Mouse (Mus musculus): ENCODE results near the gene Unc13a. TPM values are rescaled to one million over a fixed set of nuclear protein-coding genes. Genes with fewer than 3 reads are reported as not detected.

Gene Unc13a
- 0.46 and 0.64 TPM in 2 replicates for polyA plus RNA-seq (2014; fragmentation: Nextera tagmentation; extraction: Ambion mirVana)

DNA sequence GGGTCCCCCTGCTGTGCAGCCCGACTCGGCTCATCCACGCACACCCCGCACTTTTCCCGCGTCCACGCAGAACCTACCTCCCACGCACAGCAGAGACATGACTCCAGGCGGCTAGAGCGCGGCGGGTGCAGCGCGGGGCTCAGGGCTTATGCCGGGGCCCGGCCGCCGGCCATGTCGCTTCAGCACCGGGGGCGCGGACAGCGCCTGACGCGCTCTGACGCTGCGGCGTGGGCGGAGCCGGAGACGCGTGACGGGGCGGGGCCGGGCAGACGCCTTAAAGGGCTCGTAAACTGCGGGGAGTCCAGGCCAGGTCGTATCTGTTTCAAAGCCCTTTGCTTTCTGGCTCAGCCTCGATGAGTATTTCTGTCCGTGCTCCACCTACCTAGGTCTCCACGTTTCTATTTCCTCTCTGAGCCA, at the start of gene Unc13a:
Gene Unc13a (minus strand): TSS at position 209 of the 417 bp plus-strand sequence.
- Histone ChIP-seq H3K27me3 (ENCODE audit: insufficient read depth, low read length) (0 out of 2 replicates have a peak, but pooled peaks cover 16% of the 10 kb centered on the region), H3K27ac (ENCODE audit: low read depth) (no peak within 1 kb of the TSS), H3K4me3 (ENCODE audit: low read depth, low read length) (peak within 1 kb of the TSS; percentile 38), H3K36me3 (ENCODE audit: insufficient read depth) (no peaks in the 10 kb centered on the region), H3K4me2 (peak within 1 kb of the TSS; percentile 91), H3K9ac (peak within 1 kb of the TSS; percentile 7; the same call in 1 of the 2 replicates), H3K9me3 (ENCODE audit: low read depth, low read length) (no peaks in the 10 kb centered on the region), H3K4me1 (ENCODE audit: insufficient read depth) (peaks cover 3% of the 10 kb centered on the region; the same call in 1 of the 2 replicates)
- peak; percentile 75 for ATAC-seq (ENCODE audit: insufficient read depth)
- WGBS = under 1% methylated on average over 42 of the region's 42 CpGs
- DNase-seq = peak; percentile 95
- no peak for TF ChIP-seq CTCF (IDR thresholded peaks at IDR 0.05; ENCODE audit: low read depth)

DNA sequence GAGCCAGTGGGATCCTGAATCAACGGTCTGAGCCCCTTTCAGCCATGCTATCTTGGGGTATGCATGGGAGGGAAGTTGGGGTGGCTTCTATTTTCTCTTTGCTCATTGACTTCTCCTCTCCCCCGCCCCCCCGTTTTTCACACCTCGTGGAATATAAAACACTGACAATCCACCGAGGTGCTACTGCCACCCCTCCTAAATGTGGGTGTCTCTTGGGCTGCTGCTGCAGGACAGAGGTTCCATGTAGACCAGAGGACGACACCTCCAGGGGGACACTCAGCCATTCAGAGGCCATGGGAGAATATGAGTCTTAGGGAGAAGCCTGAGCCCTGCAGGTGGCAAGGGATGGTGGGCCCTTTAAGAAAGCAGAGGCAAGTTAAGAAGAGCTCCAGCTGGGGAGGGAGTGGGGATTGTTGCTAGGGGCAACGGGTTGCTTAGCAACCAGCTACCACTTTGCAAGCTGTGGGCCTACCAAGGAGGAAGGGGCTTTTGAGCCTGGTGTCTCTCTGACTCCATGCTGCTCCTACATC, 48.4 kb upstream of the Unc13a start:
- H3K9me3 ChIP-seq (ENCODE audit: low read depth, low read length) = no peaks in the 10 kb centered on the region
- H3K36me3 ChIP-seq (ENCODE audit: insufficient read depth) = no peaks in the 10 kb centered on the region
- no peak overlapping the region for H3K4me2 ChIP-seq
- no peak overlapping the region for H3K9ac ChIP-seq
- 39% methylated on average over 7 of the region's 7 CpGs for WGBS
- H3K27ac ChIP-seq (ENCODE audit: low read depth) = no peak overlapping the region
- DNase-seq = peak; percentile 50
- H3K27me3 ChIP-seq (ENCODE audit: insufficient read depth, low read length) = peaks cover 8% of the 10 kb centered on the region
- no peak for ATAC-seq (ENCODE audit: insufficient read depth)
- H3K4me1 ChIP-seq (ENCODE audit: insufficient read depth) = no peaks in the 10 kb centered on the region
- H3K4me3 ChIP-seq (ENCODE audit: low read depth, low read length) = no peak overlapping the region
- no peak for TF ChIP-seq CTCF (IDR thresholded peaks at IDR 0.05; ENCODE audit: low read depth)

DNA sequence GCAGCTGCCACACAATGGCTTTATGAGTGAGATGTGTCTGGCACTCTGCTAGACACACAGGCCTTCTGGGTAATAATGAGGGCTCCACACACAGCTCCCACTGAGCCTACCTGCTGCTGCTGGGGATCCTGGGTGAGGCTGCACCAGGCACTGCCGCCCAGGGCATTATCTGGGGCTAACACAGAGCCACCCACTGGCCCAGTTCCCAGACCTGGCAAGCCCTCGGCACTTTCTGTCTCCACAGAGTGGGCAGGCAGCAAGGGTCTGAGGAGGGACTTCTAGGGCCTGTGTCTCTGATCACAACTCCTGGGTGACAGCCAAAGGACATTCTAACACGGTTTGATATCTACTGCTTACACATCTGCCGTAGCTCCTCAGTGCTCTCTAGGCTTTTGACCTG, 47.7 kb upstream of the Unc13a start:
- no peak for ATAC-seq (ENCODE audit: insufficient read depth)
- H3K4me1 ChIP-seq (ENCODE audit: insufficient read depth) = no peaks in the 10 kb centered on the region
- WGBS = 45% methylated on average over 4 of the region's 4 CpGs
- no peaks in the 10 kb centered on the region for H3K9me3 ChIP-seq (ENCODE audit: low read depth, low read length)
- no peak overlapping the region for H3K27ac ChIP-seq (ENCODE audit: low read depth)
- H3K4me3 ChIP-seq (ENCODE audit: low read depth, low read length) = no peak overlapping the region
- no peaks in the 10 kb centered on the region; the same call in 1 of the 2 replicates for H3K27me3 ChIP-seq (ENCODE audit: insufficient read depth, low read length)
- H3K36me3 ChIP-seq (ENCODE audit: insufficient read depth) = no peaks in the 10 kb centered on the region
- H3K9ac ChIP-seq = no peak overlapping the region
- no peak for DNase-seq
- no peak overlapping the region for H3K4me2 ChIP-seq
- TF ChIP-seq CTCF (IDR thresholded peaks at IDR 0.05; ENCODE audit: low read depth) = no peak

DNA sequence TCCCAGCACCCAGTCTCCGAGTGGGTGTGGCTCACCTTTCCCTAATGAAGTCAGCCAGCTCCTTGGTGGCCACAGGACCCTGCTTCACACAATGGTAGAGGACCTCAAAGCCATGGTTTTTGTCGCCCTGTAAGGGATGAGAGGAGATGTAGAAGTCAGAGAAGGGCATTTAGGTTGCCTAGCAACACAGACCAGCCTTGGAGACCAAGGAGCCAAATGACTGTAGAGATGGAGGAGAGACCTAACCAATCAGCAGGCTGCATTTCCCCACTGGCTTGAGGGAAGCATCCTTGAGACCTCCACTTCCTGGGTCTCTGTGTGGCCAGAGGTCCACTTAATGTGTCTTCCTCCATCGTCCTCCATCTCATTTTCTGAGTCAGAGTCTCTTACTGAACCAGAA, 46.7 kb upstream of the Unc13a start:
- H3K9ac ChIP-seq = no peak overlapping the region
- no peaks in the 10 kb centered on the region for H3K36me3 ChIP-seq (ENCODE audit: insufficient read depth)
- no peak overlapping the region for H3K4me2 ChIP-seq
- no peak for TF ChIP-seq CTCF (IDR thresholded peaks at IDR 0.05; ENCODE audit: low read depth)
- ATAC-seq (ENCODE audit: insufficient read depth) (no peak), DNase-seq (no peak)
- H3K9me3 ChIP-seq (ENCODE audit: low read depth, low read length) = no peaks in the 10 kb centered on the region
- no peak overlapping the region for H3K4me3 ChIP-seq (ENCODE audit: low read depth, low read length)
- no peaks in the 10 kb centered on the region for H3K27me3 ChIP-seq (ENCODE audit: insufficient read depth, low read length)
- H3K4me1 ChIP-seq (ENCODE audit: insufficient read depth) = no peaks in the 10 kb centered on the region
- 23% methylated on average over 3 of the region's 3 CpGs for WGBS
- H3K27ac ChIP-seq (ENCODE audit: low read depth) = no peak overlapping the region

DNA sequence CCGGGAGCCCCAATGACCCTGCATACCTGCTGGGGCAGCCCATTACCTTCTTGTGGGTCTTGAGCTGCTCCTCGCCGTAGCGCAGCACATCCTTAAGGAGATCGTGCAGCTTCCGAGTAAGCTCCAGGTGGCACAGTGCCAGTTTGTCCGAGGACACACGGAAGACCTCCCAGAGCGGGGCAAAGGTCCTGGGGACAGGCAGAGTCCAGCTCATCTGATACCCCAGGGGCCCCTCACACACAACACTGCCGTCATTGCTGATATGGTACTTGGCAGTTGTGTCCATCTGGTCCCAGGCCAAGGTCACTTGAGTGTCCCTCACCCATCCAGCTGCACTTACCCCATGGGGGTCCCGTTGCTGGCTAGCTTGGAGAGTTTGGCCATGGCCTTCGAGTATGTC, 45.5 kb upstream of the Unc13a start:
- H3K9ac ChIP-seq = no peak overlapping the region
- H3K4me1 ChIP-seq (ENCODE audit: insufficient read depth) = no peaks in the 10 kb centered on the region
- no peaks in the 10 kb centered on the region for H3K27me3 ChIP-seq (ENCODE audit: insufficient read depth, low read length)
- ATAC-seq (ENCODE audit: insufficient read depth) = no peak
- no peak overlapping the region for H3K27ac ChIP-seq (ENCODE audit: low read depth)
- no peaks in the 10 kb centered on the region for H3K36me3 ChIP-seq (ENCODE audit: insufficient read depth)
- H3K9me3 ChIP-seq (ENCODE audit: low read depth, low read length) = no peaks in the 10 kb centered on the region
- DNase-seq = peak; percentile 29
- no peak overlapping the region for H3K4me2 ChIP-seq
- no peak for TF ChIP-seq CTCF (IDR thresholded peaks at IDR 0.05; ENCODE audit: low read depth)
- no peak overlapping the region for H3K4me3 ChIP-seq (ENCODE audit: low read depth, low read length)
- 71% methylated on average over 12 of the region's 12 CpGs for WGBS

DNA sequence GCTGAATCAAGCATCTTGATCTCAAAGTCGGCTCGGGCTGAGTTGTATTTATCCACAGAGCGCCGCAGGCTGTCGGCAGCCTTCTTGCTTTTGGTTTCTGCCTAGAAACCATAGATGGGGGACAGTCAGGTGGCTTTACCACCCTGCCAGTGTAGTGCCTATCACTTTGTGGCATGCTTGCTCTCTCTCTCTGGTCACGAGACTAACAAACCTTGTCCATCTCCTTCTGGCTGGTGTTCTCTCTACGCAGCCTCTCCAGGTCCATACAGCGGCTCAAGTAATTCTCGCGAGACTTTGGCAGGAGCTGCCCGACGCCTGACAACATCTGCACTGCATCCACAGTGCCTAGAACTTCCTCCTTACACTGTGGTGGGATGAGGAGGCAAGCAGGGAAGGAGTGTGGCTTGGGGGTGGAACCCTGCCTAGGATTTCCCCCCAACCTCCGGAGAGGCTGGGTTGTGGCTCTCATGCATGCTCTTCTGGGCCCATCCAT, 45.0 kb upstream of the Unc13a start:
- no peaks in the 10 kb centered on the region for H3K36me3 ChIP-seq (ENCODE audit: insufficient read depth)
- no peak for ATAC-seq (ENCODE audit: insufficient read depth)
- no peak for TF ChIP-seq CTCF (IDR thresholded peaks at IDR 0.05; ENCODE audit: low read depth)
- no peaks in the 10 kb centered on the region for H3K27me3 ChIP-seq (ENCODE audit: insufficient read depth, low read length)
- H3K4me1 ChIP-seq (ENCODE audit: insufficient read depth) = no peaks in the 10 kb centered on the region
- no peak for DNase-seq
- H3K9me3 ChIP-seq (ENCODE audit: low read depth, low read length) = no peaks in the 10 kb centered on the region
- no peak overlapping the region for H3K4me2 ChIP-seq
- no peak overlapping the region for H3K4me3 ChIP-seq (ENCODE audit: low read depth, low read length)
- H3K9ac ChIP-seq = no peak overlapping the region
- 67% methylated on average over 13 of the region's 13 CpGs for WGBS
- no peak overlapping the region for H3K27ac ChIP-seq (ENCODE audit: low read depth)

DNA sequence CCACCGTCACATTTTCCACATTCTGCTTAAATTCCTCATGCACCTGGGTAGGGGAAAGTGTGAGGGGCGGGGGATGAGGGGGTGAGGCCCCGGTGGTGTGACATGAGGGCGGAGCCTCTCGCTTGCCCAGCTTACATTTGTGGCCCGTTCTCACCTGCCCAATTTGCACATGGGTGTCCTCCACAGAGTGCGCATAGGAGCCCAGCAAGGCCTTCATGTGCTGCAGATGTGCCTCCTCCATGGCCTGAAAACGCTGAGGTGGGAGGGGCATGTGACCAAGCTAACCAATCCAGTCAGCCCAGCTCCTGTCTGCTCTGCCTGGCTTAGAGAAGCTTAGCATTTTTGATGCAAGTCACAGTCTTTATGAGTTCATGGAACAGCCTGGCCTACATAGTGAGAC, 44.0 kb upstream of the Unc13a start:
- H3K4me2 ChIP-seq = no peak overlapping the region
- no peaks in the 10 kb centered on the region for H3K36me3 ChIP-seq (ENCODE audit: insufficient read depth)
- DNase-seq (no peak), ATAC-seq (ENCODE audit: insufficient read depth) (no peak)
- H3K4me1 ChIP-seq (ENCODE audit: insufficient read depth) = no peaks in the 10 kb centered on the region
- H3K9me3 ChIP-seq (ENCODE audit: low read depth, low read length) = no peaks in the 10 kb centered on the region
- no peak overlapping the region for H3K4me3 ChIP-seq (ENCODE audit: low read depth, low read length)
- 25% methylated on average over 8 of the region's 8 CpGs for WGBS
- H3K27me3 ChIP-seq (ENCODE audit: insufficient read depth, low read length) = no peaks in the 10 kb centered on the region
- no peak overlapping the region for H3K27ac ChIP-seq (ENCODE audit: low read depth)
- TF ChIP-seq CTCF (IDR thresholded peaks at IDR 0.05; ENCODE audit: low read depth) = no peak
- no peak overlapping the region for H3K9ac ChIP-seq
